Mouse (Mus musculus) CD4-positive naive resting alpha-beta T cell, adult 57 days (primary cell): ENCODE results near the gene Rbm38. TPM values are rescaled to one million over a fixed set of nuclear protein-coding genes. Genes with fewer than 3 reads are reported as not detected.

ENCODE experiments used
- total RNA-seq: library from RNA; stranded (reverse); gene quantifications from one replicate; pipeline ENCODE4 v1.2.4, GENCODE M21; 2023

Gene Rbm38
- total RNA-seq = 313 TPM

GRCm38 (mm10) chr2:173020430-173020829, at the start of gene Rbm38:
TSS of gene Rbm38 (plus strand) at chr2:173020498.

GRCm38 (mm10) chr2:172977409-172978130, 42.7 kb upstream of the Rbm38 start, which contains the start of gene Spo11:
TSS of gene Spo11 (plus strand) at chr2:172977700.

GRCm38 (mm10) chr2:172999630-173000284, 20.5 kb upstream of the Rbm38 start, which contains the start of gene Rae1:
TSS of gene Rae1 (plus strand) at chr2:173000117.

Other genes with a start within 250 kb of the Rbm38 start
- gene Bmp7, start 80.2 kb upstream of the Rbm38 start, total RNA-seq = 1.7 TPM
- 2.0 TPM for gene Spo11, start 42.8 kb upstream of the Rbm38 start, total RNA-seq
- 104 TPM for gene Rae1, start 20.4 kb upstream of the Rbm38 start, total RNA-seq
- not detected for gene Ctcfl, start 99.0 kb downstream of the Rbm38 start, total RNA-seq
- not detected for gene Pck1, start 132.6 kb downstream of the Rbm38 start, total RNA-seq
- gene Zbp1, start 198.4 kb downstream of the Rbm38 start, total RNA-seq = 78.9 TPM